Mouse (Mus musculus): ENCODE measurements around the gene Clk2. TPM values are rescaled to one million over a fixed set of nuclear protein-coding genes. Genes with fewer than 3 reads are reported as not detected.

The Clk2 gene
- total and polyA plus RNA-seq, 2 experiments, result 7.4 to 23.9 TPM

DNA sequence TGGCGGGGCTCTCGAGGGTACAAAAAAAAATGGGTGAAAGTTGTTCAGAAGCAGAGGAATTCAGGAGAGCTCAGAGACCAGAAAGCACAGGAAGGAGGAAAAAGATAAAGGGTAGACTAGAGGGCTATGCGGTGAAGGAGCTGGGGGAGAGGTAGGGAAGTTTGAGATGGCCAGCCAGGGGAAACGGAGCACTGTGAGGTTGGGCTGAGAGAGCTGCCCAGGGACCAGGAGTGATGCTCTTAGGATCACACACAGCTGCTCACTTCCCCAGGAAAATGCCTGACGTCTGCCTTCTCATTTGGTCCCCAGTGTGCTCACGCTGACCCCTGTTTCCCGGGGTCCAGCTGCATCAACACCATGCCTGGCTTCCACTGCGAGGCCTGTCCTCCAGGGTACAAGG lies 55.0 kb downstream of the Clk2 start:
- Histone ChIP-seq H3K79me2 (ENCODE audit: control insufficient read depth, insufficient read depth, low read length) (no peaks in the 10 kb centered on the region), H3K36me3 (ENCODE audit: control insufficient read depth, insufficient read depth, low read length) (no peaks in the 10 kb centered on the region), H3K27me3 (ENCODE audit: control insufficient read depth, insufficient read depth, low read length) (no peaks in the 10 kb centered on the region), H3K9ac (ENCODE audit: low read depth, low read length) (no peak overlapping the region), H3K27ac (replicated peaks; ENCODE audit: insufficient read depth, low read depth, low read length) (no peak overlapping the region), H3K4me1 (ENCODE audit: control insufficient read depth, insufficient read depth, low read length) (no peaks in the 10 kb centered on the region), H3K4me3 (ENCODE audit: insufficient read depth, low read depth, low read length) (no peak overlapping the region)
- no peak for DNase-seq (ENCODE audit: extremely low read depth, low read depth, low spot score)
- 50% methylated on average over 8 of the region's 8 CpGs for WGBS
- no peak for TF ChIP-seq CTCF (IDR thresholded peaks at IDR 0.05; ENCODE audit: low read depth, low read length)
- TF ChIP-seq POLR2A (IDR thresholded peaks at IDR 0.05; ENCODE audit: extremely low read depth, insufficient read depth, low read length), result no peak

DNA sequence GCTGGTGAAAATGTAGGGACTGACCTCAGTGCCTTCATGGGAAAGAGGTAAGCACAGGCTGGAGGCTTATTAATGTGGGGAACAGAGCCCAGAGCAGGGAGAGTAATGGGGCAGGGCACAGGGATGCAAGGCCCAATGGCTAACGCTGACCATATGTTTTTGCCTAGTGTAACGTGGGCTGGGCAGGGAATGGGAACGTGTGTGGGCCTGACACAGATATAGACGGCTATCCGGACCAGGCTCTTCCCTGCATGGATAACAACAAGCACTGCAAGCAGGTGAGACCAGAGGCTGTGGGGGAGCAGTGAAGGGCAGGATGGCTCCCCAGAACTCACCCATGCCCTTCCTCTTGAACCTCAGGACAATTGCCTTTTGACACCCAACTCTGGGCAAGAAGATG lies 56.6 kb downstream of the Clk2 start:
- Histone ChIP-seq H3K27ac (replicated peaks; ENCODE audit: insufficient read depth, low read depth, low read length) (no peak overlapping the region), H3K79me2 (ENCODE audit: control insufficient read depth, insufficient read depth, low read length) (no peaks in the 10 kb centered on the region), H3K9ac (ENCODE audit: low read depth, low read length) (no peak overlapping the region), H3K4me3 (ENCODE audit: insufficient read depth, low read depth, low read length) (no peak overlapping the region), H3K4me1 (ENCODE audit: control insufficient read depth, insufficient read depth, low read length) (no peaks in the 10 kb centered on the region), H3K36me3 (ENCODE audit: control insufficient read depth, insufficient read depth, low read length) (no peaks in the 10 kb centered on the region), H3K27me3 (ENCODE audit: control insufficient read depth, insufficient read depth, low read length) (no peaks in the 10 kb centered on the region)
- WGBS, result 95% methylated on average over 5 of the region's 5 CpGs
- no peak for TF ChIP-seq POLR2A (IDR thresholded peaks at IDR 0.05; ENCODE audit: extremely low read depth, insufficient read depth, low read length)
- TF ChIP-seq CTCF (IDR thresholded peaks at IDR 0.05; ENCODE audit: low read depth, low read length), result no peak
- DNase-seq (ENCODE audit: extremely low read depth, low read depth, low spot score), result no peak

DNA sequence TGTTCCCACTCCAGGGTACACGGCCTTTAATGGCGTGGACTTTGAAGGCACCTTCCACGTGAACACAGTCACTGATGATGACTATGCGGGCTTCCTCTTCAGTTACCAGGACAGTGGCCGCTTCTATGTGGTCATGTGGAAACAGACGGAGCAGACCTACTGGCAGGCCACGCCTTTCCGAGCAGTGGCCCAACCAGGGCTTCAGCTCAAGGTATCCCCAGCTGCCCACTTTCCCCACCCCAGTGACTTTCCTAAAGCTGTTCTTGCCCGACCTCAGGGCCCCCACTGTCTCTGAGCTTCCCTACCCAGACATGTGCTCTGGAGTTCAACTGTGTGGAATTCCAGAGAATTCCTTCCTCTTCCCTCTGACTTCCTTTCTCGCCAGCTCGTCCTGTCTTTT lies 60.2 kb downstream of the Clk2 start:
- Histone ChIP-seq H3K27me3 (ENCODE audit: control insufficient read depth, insufficient read depth, low read length) (0 out of 2 replicates have a peak, but pooled peaks cover 2% of the 10 kb centered on the region), H3K4me3 (ENCODE audit: insufficient read depth, low read depth, low read length) (no peak overlapping the region), H3K36me3 (ENCODE audit: control insufficient read depth, insufficient read depth, low read length) (no peaks in the 10 kb centered on the region), H3K4me1 (ENCODE audit: control insufficient read depth, insufficient read depth, low read length) (peaks cover 3% of the 10 kb centered on the region; the same call in 1 of the 2 replicates), H3K9ac (ENCODE audit: low read depth, low read length) (no peak overlapping the region), H3K79me2 (ENCODE audit: control insufficient read depth, insufficient read depth, low read length) (no peaks in the 10 kb centered on the region), H3K27ac (replicated peaks; ENCODE audit: insufficient read depth, low read depth, low read length) (no peak overlapping the region)
- 88% methylated on average over 11 of the region's 11 CpGs for WGBS
- no peak for DNase-seq (ENCODE audit: extremely low read depth, low read depth, low spot score)
- no peak for TF ChIP-seq CTCF (IDR thresholded peaks at IDR 0.05; ENCODE audit: low read depth, low read length)
- no peak for TF ChIP-seq POLR2A (IDR thresholded peaks at IDR 0.05; ENCODE audit: extremely low read depth, insufficient read depth, low read length)

DNA sequence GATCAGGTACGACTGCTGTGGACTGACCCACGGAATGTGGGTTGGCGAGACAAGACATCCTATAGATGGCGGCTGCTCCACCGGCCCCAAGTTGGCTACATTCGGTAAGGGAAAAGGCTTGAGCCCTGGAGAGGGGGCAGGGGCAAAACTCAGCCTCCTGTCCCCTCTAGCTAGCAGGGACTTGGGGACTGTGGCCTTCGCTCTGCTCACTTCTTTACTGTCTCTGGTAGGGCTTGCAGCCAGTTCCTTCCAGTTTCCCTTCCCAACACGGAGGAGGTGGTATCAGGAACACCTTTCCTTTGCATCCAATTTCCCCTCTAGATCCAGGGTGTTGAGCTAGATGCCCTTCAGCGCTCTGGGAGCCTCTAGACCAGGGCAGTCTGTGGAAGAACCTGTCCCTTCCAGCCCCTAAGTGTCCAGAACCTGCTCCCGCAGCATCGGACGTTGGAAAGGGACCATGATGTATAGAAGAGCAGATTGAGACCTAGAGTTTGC lies 60.8 kb downstream of the Clk2 start:
- 83% methylated on average over 12 of the region's 12 CpGs for WGBS
- Histone ChIP-seq H3K9ac (ENCODE audit: low read depth, low read length) (no peak overlapping the region), H3K27me3 (ENCODE audit: control insufficient read depth, insufficient read depth, low read length) (0 out of 2 replicates have a peak, but pooled peaks cover 2% of the 10 kb centered on the region)

DNA sequence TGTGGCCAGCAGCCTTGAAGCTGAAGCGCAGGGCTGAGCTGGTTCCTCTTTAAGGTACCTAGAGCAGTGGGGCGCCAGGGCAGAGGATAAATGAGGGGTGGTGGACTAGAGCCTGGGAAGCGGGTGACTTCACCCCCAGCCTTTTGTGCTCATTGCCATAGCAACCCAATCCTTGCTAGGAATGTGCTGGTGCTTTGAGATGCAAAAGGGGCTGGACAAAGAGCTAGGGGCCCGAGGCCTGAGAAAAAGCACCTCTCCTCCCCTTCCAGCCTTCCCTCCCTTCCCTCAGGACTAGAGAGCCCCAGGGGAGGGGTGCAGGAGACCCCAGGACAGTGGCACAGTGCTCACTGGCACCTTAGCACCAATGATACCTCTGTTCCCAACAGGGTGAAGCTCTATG lies 61.3 kb downstream of the Clk2 start:
- 87% methylated on average over 4 of the region's 4 CpGs for WGBS
- no peak for DNase-seq (ENCODE audit: extremely low read depth, low read depth, low spot score)
- H3K27ac ChIP-seq (replicated peaks; ENCODE audit: insufficient read depth, low read depth, low read length), result no peak overlapping the region
- peaks cover 3% of the 10 kb centered on the region; the same call in 1 of the 2 replicates for H3K4me1 ChIP-seq (ENCODE audit: control insufficient read depth, insufficient read depth, low read length)
- no peak overlapping the region for H3K9ac ChIP-seq (ENCODE audit: low read depth, low read length)
- no peak overlapping the region for H3K4me3 ChIP-seq (ENCODE audit: insufficient read depth, low read depth, low read length)
- TF ChIP-seq POLR2A (IDR thresholded peaks at IDR 0.05; ENCODE audit: extremely low read depth, insufficient read depth, low read length) (no peak), CTCF (IDR thresholded peaks at IDR 0.05; ENCODE audit: low read depth, low read length) (no peak)
- H3K27me3 ChIP-seq (ENCODE audit: control insufficient read depth, insufficient read depth, low read length), result 0 out of 2 replicates have a peak, but pooled peaks cover 2% of the 10 kb centered on the region
- H3K36me3 ChIP-seq (ENCODE audit: control insufficient read depth, insufficient read depth, low read length), result no peaks in the 10 kb centered on the region
- H3K79me2 ChIP-seq (ENCODE audit: control insufficient read depth, insufficient read depth, low read length), result no peaks in the 10 kb centered on the region

More for the DNA sequence above, 60.8 kb downstream of the Clk2 start:
- DNase-seq (ENCODE audit: extremely low read depth, low read depth, low spot score), result no peak
- Histone ChIP-seq H3K4me3 (ENCODE audit: insufficient read depth, low read depth, low read length) (no peak overlapping the region), H3K4me1 (ENCODE audit: control insufficient read depth, insufficient read depth, low read length) (peaks cover 3% of the 10 kb centered on the region; the same call in 1 of the 2 replicates), H3K27ac (replicated peaks; ENCODE audit: insufficient read depth, low read depth, low read length) (no peak overlapping the region), H3K79me2 (ENCODE audit: control insufficient read depth, insufficient read depth, low read length) (no peaks in the 10 kb centered on the region), H3K36me3 (ENCODE audit: control insufficient read depth, insufficient read depth, low read length) (no peaks in the 10 kb centered on the region)
- TF ChIP-seq POLR2A (IDR thresholded peaks at IDR 0.05; ENCODE audit: extremely low read depth, insufficient read depth, low read length) (no peak), CTCF (IDR thresholded peaks at IDR 0.05; ENCODE audit: low read depth, low read length) (no peak)

DNA sequence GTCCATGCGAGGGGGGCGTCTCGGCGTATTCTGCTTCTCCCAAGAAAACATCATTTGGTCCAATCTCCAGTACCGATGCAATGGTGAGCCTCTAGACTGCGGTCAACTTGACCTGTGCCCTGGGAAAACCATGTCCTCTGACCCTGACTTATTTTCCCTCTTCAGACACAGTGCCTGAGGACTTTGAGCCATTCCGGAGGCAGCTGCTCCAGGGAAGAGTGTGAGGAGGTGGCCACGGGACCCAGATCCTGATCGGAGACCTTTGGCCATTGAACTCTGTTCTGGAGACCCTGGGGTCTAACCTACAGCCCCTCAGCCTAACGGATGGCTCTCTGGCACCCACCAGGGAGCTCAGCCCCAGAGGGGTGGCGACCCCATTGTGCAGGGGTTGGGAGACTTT lies 61.8 kb downstream of the Clk2 start:
- peaks cover 3% of the 10 kb centered on the region; the same call in 1 of the 2 replicates for H3K4me1 ChIP-seq (ENCODE audit: control insufficient read depth, insufficient read depth, low read length)
- TF ChIP-seq POLR2A (IDR thresholded peaks at IDR 0.05; ENCODE audit: extremely low read depth, insufficient read depth, low read length), result no peak
- TF ChIP-seq CTCF (IDR thresholded peaks at IDR 0.05; ENCODE audit: low read depth, low read length), result no peak

More for the DNA sequence above, 61.8 kb downstream of the Clk2 start:
- WGBS, result 68% methylated on average over 11 of the region's 11 CpGs
- Histone ChIP-seq H3K79me2 (ENCODE audit: control insufficient read depth, insufficient read depth, low read length) (no peaks in the 10 kb centered on the region), H3K36me3 (ENCODE audit: control insufficient read depth, insufficient read depth, low read length) (no peaks in the 10 kb centered on the region), H3K4me3 (ENCODE audit: insufficient read depth, low read depth, low read length) (no peak overlapping the region), H3K9ac (ENCODE audit: low read depth, low read length) (no peak overlapping the region), H3K27me3 (ENCODE audit: control insufficient read depth, insufficient read depth, low read length) (0 out of 2 replicates have a peak, but pooled peaks cover 2% of the 10 kb centered on the region), H3K27ac (replicated peaks; ENCODE audit: insufficient read depth, low read depth, low read length) (no peak overlapping the region)
- DNase-seq (ENCODE audit: extremely low read depth, low read depth, low spot score), result no peak

Other genes with a start within 250 kb of the Clk2 start
- 11.8 and 14.4 TPM in 2 replicates for gene Ash1l, start 214.2 kb upstream of the Clk2 start, total RNA-seq (2014; rRNA removed)
- gene Ash1l, start 214.2 kb upstream of the Clk2 start, polyA plus RNA-seq (2012; rRNA removed), result 3.3 and 3.9 TPM in 2 replicates
- gene Dap3, start 213.6 kb upstream of the Clk2 start, total RNA-seq (2014; rRNA removed), result 50.6 and 66.8 TPM in 2 replicates
- gene Dap3, start 213.6 kb upstream of the Clk2 start, polyA plus RNA-seq (2012; rRNA removed), result 21.8 and 32.6 TPM in 2 replicates
- 4.0 and 4.8 TPM in 2 replicates for gene Rusc1, start 71.5 kb upstream of the Clk2 start, total RNA-seq (2014; rRNA removed)
- 14.0 and 18.3 TPM in 2 replicates for gene Rusc1, start 71.5 kb upstream of the Clk2 start, polyA plus RNA-seq (2012; rRNA removed)
- not detected in 2 replicates for gene Gm43738, start 63.7 kb upstream of the Clk2 start, total RNA-seq (2014; rRNA removed)
- 0.05 TPM in 1 of 2 replicates, not detected in the other for gene Gm43738, start 63.7 kb upstream of the Clk2 start, polyA plus RNA-seq (2012; rRNA removed)
- gene Fdps, start 62.8 kb upstream of the Clk2 start, total RNA-seq (2014; rRNA removed), result 467 and 510 TPM in 2 replicates
- gene Fdps, start 62.8 kb upstream of the Clk2 start, polyA plus RNA-seq (2012; rRNA removed), result 388 and 397 TPM in 2 replicates
- gene Pklr, start 28.7 kb upstream of the Clk2 start, total RNA-seq (2014; rRNA removed), result 69.7 and 91.1 TPM in 2 replicates
- gene Pklr, start 28.7 kb upstream of the Clk2 start, polyA plus RNA-seq (2012; rRNA removed), result 387 and 512 TPM in 2 replicates
- gene Hcn3, start 4.6 kb upstream of the Clk2 start, total RNA-seq (2014; rRNA removed), result 0.09 and 0.20 TPM in 2 replicates
- 0.19 and 0.44 TPM in 2 replicates for gene Hcn3, start 4.6 kb upstream of the Clk2 start, polyA plus RNA-seq (2012; rRNA removed)
- gene Scamp3, start 12.7 kb downstream of the Clk2 start, total RNA-seq (2014; rRNA removed), result 9.1 and 15.6 TPM in 2 replicates
- gene Scamp3, start 12.7 kb downstream of the Clk2 start, polyA plus RNA-seq (2012; rRNA removed), result 105 and 120 TPM in 2 replicates
- 0.09 and 0.54 TPM in 2 replicates for gene Fam189b, start 18.3 kb downstream of the Clk2 start, total RNA-seq (2014; rRNA removed)
- 1.8 and 4.1 TPM in 2 replicates for gene Fam189b, start 18.3 kb downstream of the Clk2 start, polyA plus RNA-seq (2012; rRNA removed)
- gene Gba, start 38.1 kb downstream of the Clk2 start, total RNA-seq (2014; rRNA removed), result 24.1 and 32.7 TPM in 2 replicates
- gene Gba, start 38.1 kb downstream of the Clk2 start, polyA plus RNA-seq (2012; rRNA removed), result 33.2 and 36.6 TPM in 2 replicates
- 0.92 and 1.4 TPM in 2 replicates for gene Thbs3, start 50.4 kb downstream of the Clk2 start, total RNA-seq (2014; rRNA removed)
- 0.85 and 1.2 TPM in 2 replicates for gene Thbs3, start 50.4 kb downstream of the Clk2 start, polyA plus RNA-seq (2012; rRNA removed)
- gene Mtx1, start 62.3 kb downstream of the Clk2 start, total RNA-seq (2014; rRNA removed), result 105 and 122 TPM in 2 replicates
- 167 and 187 TPM in 2 replicates for gene Mtx1, start 62.3 kb downstream of the Clk2 start, polyA plus RNA-seq (2012; rRNA removed)
- gene Muc1, start 64.3 kb downstream of the Clk2 start, total RNA-seq (2014; rRNA removed), result 0.60 and 1.7 TPM in 2 replicates
- gene Muc1, start 64.3 kb downstream of the Clk2 start, polyA plus RNA-seq (2012; rRNA removed), result 1.3 and 1.7 TPM in 2 replicates
- 45.1 and 60.3 TPM in 2 replicates for gene Krtcap2, start 81.2 kb downstream of the Clk2 start, total RNA-seq (2014; rRNA removed)
- gene Krtcap2, start 81.2 kb downstream of the Clk2 start, polyA plus RNA-seq (2012; rRNA removed), result 157 and 197 TPM in 2 replicates
- gene Trim46, start 81.5 kb downstream of the Clk2 start, total RNA-seq (2014; rRNA removed), result 0.07 and 0.18 TPM in 2 replicates
- 0.16 and 0.25 TPM in 2 replicates for gene Trim46, start 81.5 kb downstream of the Clk2 start, polyA plus RNA-seq (2012; rRNA removed)
- 102 and 131 TPM in 2 replicates for gene Dpm3, start 94.6 kb downstream of the Clk2 start, total RNA-seq (2014; rRNA removed)
- gene Dpm3, start 94.6 kb downstream of the Clk2 start, polyA plus RNA-seq (2012; rRNA removed), result 243 and 245 TPM in 2 replicates
- gene Slc50a1, start 105.8 kb downstream of the Clk2 start, total RNA-seq (2014; rRNA removed), result 6.4 and 7.0 TPM in 2 replicates
- 36.3 and 41.2 TPM in 2 replicates for gene Slc50a1, start 105.8 kb downstream of the Clk2 start, polyA plus RNA-seq (2012; rRNA removed)
- gene Efna1, start 116.3 kb downstream of the Clk2 start, total RNA-seq (2014; rRNA removed), result 22.1 and 35.2 TPM in 2 replicates
- 73.1 and 73.4 TPM in 2 replicates for gene Efna1, start 116.3 kb downstream of the Clk2 start, polyA plus RNA-seq (2012; rRNA removed)
- gene Efna3, start 158.2 kb downstream of the Clk2 start, total RNA-seq (2014; rRNA removed), result not detected in 2 replicates
- not detected in 2 replicates for gene Efna3, start 158.2 kb downstream of the Clk2 start, polyA plus RNA-seq (2012; rRNA removed)
- not detected in 2 replicates for gene Efna4, start 173.2 kb downstream of the Clk2 start, total RNA-seq (2014; rRNA removed)
- gene Efna4, start 173.2 kb downstream of the Clk2 start, polyA plus RNA-seq (2012; rRNA removed), result 0.06 and 0.27 TPM in 2 replicates
- 1.4 and 2.6 TPM in 2 replicates for gene Adam15, start 185.2 kb downstream of the Clk2 start, total RNA-seq (2014; rRNA removed)
- 4.7 and 5.4 TPM in 2 replicates for gene Adam15, start 185.2 kb downstream of the Clk2 start, polyA plus RNA-seq (2012; rRNA removed)
- gene Dcst2, start 197.2 kb downstream of the Clk2 start, total RNA-seq (2014; rRNA removed), result not detected in 2 replicates
- 0.05 TPM in 1 of 2 replicates, not detected in the other for gene Dcst2, start 197.2 kb downstream of the Clk2 start, polyA plus RNA-seq (2012; rRNA removed)
- gene Dcst1, start 200.5 kb downstream of the Clk2 start, total RNA-seq (2014; rRNA removed), result not detected in 2 replicates
- 0.04 TPM in 1 of 2 replicates, not detected in the other for gene Dcst1, start 200.5 kb downstream of the Clk2 start, polyA plus RNA-seq (2012; rRNA removed)
- gene Zbtb7b, start 230.0 kb downstream of the Clk2 start, total RNA-seq (2014; rRNA removed), result 28.9 and 31.9 TPM in 2 replicates
- gene Zbtb7b, start 230.0 kb downstream of the Clk2 start, polyA plus RNA-seq (2012; rRNA removed), result 85.0 and 87.2 TPM in 2 replicates
- not detected in 2 replicates for gene Lenep, start 238.0 kb downstream of the Clk2 start, total RNA-seq (2014; rRNA removed)
- gene Lenep, start 238.0 kb downstream of the Clk2 start, polyA plus RNA-seq (2012; rRNA removed), result not detected in 2 replicates
- gene Flad1, start 247.1 kb downstream of the Clk2 start, total RNA-seq (2014; rRNA removed), result 29.0 and 33.0 TPM in 2 replicates
- gene Flad1, start 247.1 kb downstream of the Clk2 start, polyA plus RNA-seq (2012; rRNA removed), result 62.6 and 67.3 TPM in 2 replicates